Mouse (Mus musculus) cerebellum, postnatal 14 days (tissue): ENCODE data around the gene Zfp362.

Experiments used
- DNase-seq, 2 experiments: peaks; one replicate each; pipeline ENCODE4 v3.0.0; 2021; ENCODE audit warnings: mixed read lengths in 2 of 2

The Zfp362 gene

GRCm38 (mm10) chr4:128796788-128797187 is 9.1 kb downstream of the Zfp362 start:
- no peak for DNase-seq

GRCm38 (mm10) chr4:128795596-128795995 is 10.2 kb downstream of the Zfp362 start:
- DNase-seq: peak; percentile 36 to 60

GRCm38 (mm10) chr4:128794198-128794597 is 11.6 kb downstream of the Zfp362 start:
- peak; percentile 69 to 70 for DNase-seq

GRCm38 (mm10) chr4:128793710-128794109 is 12.1 kb downstream of the Zfp362 start:
- DNase-seq: no peak

GRCm38 (mm10) chr4:128789646-128790045 is 16.2 kb downstream of the Zfp362 start:
- no peak for DNase-seq

- DNase-seq: no peak
Measured at GRCm38 (mm10) chr4:128788108-128788507, 17.7 kb downstream of the Zfp362 start.

GRCm38 (mm10) chr4:128787023-128787939 is 18.6 kb downstream of the Zfp362 start:
- no peak for DNase-seq

- DNase-seq: no peak
Measured at GRCm38 (mm10) chr4:128785921-128786654, 19.8 kb downstream of the Zfp362 start.

- no peak for DNase-seq
Measured at GRCm38 (mm10) chr4:128784950-128785631, 20.8 kb downstream of the Zfp362 start.

- no peak for DNase-seq
Measured at GRCm38 (mm10) chr4:128782645-128783044, 23.2 kb downstream of the Zfp362 start.

- DNase-seq: no peak
Measured at GRCm38 (mm10) chr4:128782037-128782436, 23.8 kb downstream of the Zfp362 start.

GRCm38 (mm10) chr4:128777593-128777992 is 28.3 kb downstream of the Zfp362 start:
- no peak for DNase-seq

GRCm38 (mm10) chr4:128776568-128777289 is 29.1 kb downstream of the Zfp362 start:
- peak; percentile 92 to 95 for DNase-seq

GRCm38 (mm10) chr4:128774467-128774866 is 31.4 kb downstream of the Zfp362 start:
- DNase-seq: peak; percentile 82 to 88

GRCm38 (mm10) chr4:128773820-128774219 is 32.0 kb downstream of the Zfp362 start:
- DNase-seq: no peak

- no peak for DNase-seq
Measured at GRCm38 (mm10) chr4:128770698-128771097, 35.1 kb downstream of the Zfp362 start.

GRCm38 (mm10) chr4:128769569-128770355 is 36.1 kb downstream of the Zfp362 start:
- no peak for DNase-seq

- DNase-seq: no peak
Measured at GRCm38 (mm10) chr4:128768120-128768519, 37.7 kb downstream of the Zfp362 start.

GRCm38 (mm10) chr4:128766929-128767328 is 38.9 kb downstream of the Zfp362 start:
- DNase-seq: peak; percentile 61 to 73

- DNase-seq: no peak
Measured at GRCm38 (mm10) chr4:128760029-128760428, 45.8 kb downstream of the Zfp362 start.

- DNase-seq: peak in 1 of 2 experiments; percentile 54
Measured at GRCm38 (mm10) chr4:128759214-128759613, 46.6 kb downstream of the Zfp362 start.

GRCm38 (mm10) chr4:128755900-128756299 is 49.9 kb downstream of the Zfp362 start:
- DNase-seq: peak; percentile 57 to 58
